Mouse (Mus musculus): Measurements from ENCODE around the gene Gtf2a1. TPM values are rescaled to one million over a fixed set of nuclear protein-coding genes. Genes with fewer than 3 reads are reported as not detected.

Gtf2a1 gene
- total RNA-seq (2014; rRNA removed) = 19.1 and 25.2 TPM in 2 replicates
- polyA plus RNA-seq (2012; rRNA removed) = 8.7 and 9.7 TPM in 2 replicates

- Histone ChIP-seq H3K9ac (ENCODE audit: low read depth, low read length) (peak within 1 kb of the TSS; percentile 98), H3K27me3 (ENCODE audit: control insufficient read depth, insufficient read depth, low read length) (no peaks in the 10 kb centered on the region), H3K4me1 (ENCODE audit: control insufficient read depth, insufficient read depth, low read length) (peaks cover 4% of the 10 kb centered on the region), H3K27ac (replicated peaks; ENCODE audit: insufficient read depth, low read depth, low read length) (peak within 1 kb of the TSS; percentile 98), H3K36me3 (ENCODE audit: control insufficient read depth, insufficient read depth, low read length) (peaks cover 3% of the 10 kb centered on the region; the same call in 1 of the 2 replicates), H3K4me3 (ENCODE audit: insufficient read depth, low read depth, low read length) (peak within 1 kb of the TSS; percentile 95), H3K79me2 (ENCODE audit: control insufficient read depth, insufficient read depth, low read length) (no peaks in the 10 kb centered on the region; the same call in 1 of the 2 replicates)
- TF ChIP-seq POLR2A (IDR thresholded peaks at IDR 0.05; ENCODE audit: extremely low read depth, insufficient read depth, low read length) (peak; percentile 100), CTCF (IDR thresholded peaks at IDR 0.05; ENCODE audit: low read depth, low read length) (no peak)
- DNase-seq (ENCODE audit: extremely low read depth, low read depth, low spot score) = peak; percentile 92
- WGBS = under 1% methylated on average over 77 of the region's 99 CpGs
Observed at GRCm38 (mm10) chr12:91589847-91590690, at the start of gene Gtf2a1. Gene Gtf2a1, minus strand, starts transcription at chr12:91590487.

GRCm38 (mm10) chr12:91638351-91638750, 48.1 kb upstream of the Gtf2a1 start:
- H3K9ac ChIP-seq (ENCODE audit: low read depth, low read length) = no peak overlapping the region
- no peak overlapping the region for H3K4me3 ChIP-seq (ENCODE audit: insufficient read depth, low read depth, low read length)
- 0 out of 2 replicates have a peak overlapping the region, but pooled peaks have one; percentile 11 for H3K27ac ChIP-seq (replicated peaks; ENCODE audit: insufficient read depth, low read depth, low read length)
- peaks cover 8% of the 10 kb centered on the region for H3K4me1 ChIP-seq (ENCODE audit: control insufficient read depth, insufficient read depth, low read length)
- H3K36me3 ChIP-seq (ENCODE audit: control insufficient read depth, insufficient read depth, low read length) = no peaks in the 10 kb centered on the region
- peak; percentile 87 for DNase-seq (ENCODE audit: extremely low read depth, low read depth, low spot score)
- WGBS = 31% methylated on average over 3 of the region's 3 CpGs
- TF ChIP-seq POLR2A (IDR thresholded peaks at IDR 0.05; ENCODE audit: extremely low read depth, insufficient read depth, low read length) = no peak
- no peak for TF ChIP-seq CTCF (IDR thresholded peaks at IDR 0.05; ENCODE audit: low read depth, low read length)
- H3K27me3 ChIP-seq (ENCODE audit: control insufficient read depth, insufficient read depth, low read length) = no peaks in the 10 kb centered on the region
- no peaks in the 10 kb centered on the region for H3K79me2 ChIP-seq (ENCODE audit: control insufficient read depth, insufficient read depth, low read length)

GRCm38 (mm10) chr12:91637136-91637909, 47.0 kb upstream of the Gtf2a1 start:
- Histone ChIP-seq H3K36me3 (ENCODE audit: control insufficient read depth, insufficient read depth, low read length) (no peaks in the 10 kb centered on the region), H3K79me2 (ENCODE audit: control insufficient read depth, insufficient read depth, low read length) (no peaks in the 10 kb centered on the region), H3K27me3 (ENCODE audit: control insufficient read depth, insufficient read depth, low read length) (no peaks in the 10 kb centered on the region), H3K4me1 (ENCODE audit: control insufficient read depth, insufficient read depth, low read length) (peaks cover 8% of the 10 kb centered on the region), H3K27ac (replicated peaks; ENCODE audit: insufficient read depth, low read depth, low read length) (peak overlapping the region; percentile 10; the same call in 1 of the 2 replicates), H3K9ac (ENCODE audit: low read depth, low read length) (no peak overlapping the region), H3K4me3 (ENCODE audit: insufficient read depth, low read depth, low read length) (no peak overlapping the region)
- 74% methylated on average over 12 of the region's 12 CpGs for WGBS
- peak; percentile 42 for DNase-seq (ENCODE audit: extremely low read depth, low read depth, low spot score)
- no peak for TF ChIP-seq POLR2A (IDR thresholded peaks at IDR 0.05; ENCODE audit: extremely low read depth, insufficient read depth, low read length)
- no peak for TF ChIP-seq CTCF (IDR thresholded peaks at IDR 0.05; ENCODE audit: low read depth, low read length)

- no peaks in the 10 kb centered on the region for H3K79me2 ChIP-seq (ENCODE audit: control insufficient read depth, insufficient read depth, low read length)
- TF ChIP-seq POLR2A (IDR thresholded peaks at IDR 0.05; ENCODE audit: extremely low read depth, insufficient read depth, low read length) (no peak), CTCF (IDR thresholded peaks at IDR 0.05; ENCODE audit: low read depth, low read length) (no peak)
- WGBS = 83% methylated on average over 5 of the region's 5 CpGs
Observed at GRCm38 (mm10) chr12:91626482-91626881, 36.2 kb upstream of the Gtf2a1 start.

GRCm38 (mm10) chr12:91625013-91625412, 34.7 kb upstream of the Gtf2a1 start:
- 69% methylated on average over 1 of the region's 1 CpGs for WGBS
- Histone ChIP-seq H3K36me3 (ENCODE audit: control insufficient read depth, insufficient read depth, low read length) (no peaks in the 10 kb centered on the region), H3K9ac (ENCODE audit: low read depth, low read length) (no peak overlapping the region), H3K4me3 (ENCODE audit: insufficient read depth, low read depth, low read length) (no peak overlapping the region), H3K4me1 (ENCODE audit: control insufficient read depth, insufficient read depth, low read length) (no peaks in the 10 kb centered on the region), H3K27ac (replicated peaks; ENCODE audit: insufficient read depth, low read depth, low read length) (no peak overlapping the region), H3K79me2 (ENCODE audit: control insufficient read depth, insufficient read depth, low read length) (no peaks in the 10 kb centered on the region), H3K27me3 (ENCODE audit: control insufficient read depth, insufficient read depth, low read length) (no peaks in the 10 kb centered on the region)
- peak; percentile 38 for DNase-seq (ENCODE audit: extremely low read depth, low read depth, low spot score)
- TF ChIP-seq CTCF (IDR thresholded peaks at IDR 0.05; ENCODE audit: low read depth, low read length) = peak; percentile 70
- no peak for TF ChIP-seq POLR2A (IDR thresholded peaks at IDR 0.05; ENCODE audit: extremely low read depth, insufficient read depth, low read length)

More at GRCm38 (mm10) chr12:91626482-91626881, 36.2 kb upstream of the Gtf2a1 start:
- H3K36me3 ChIP-seq (ENCODE audit: control insufficient read depth, insufficient read depth, low read length) = no peaks in the 10 kb centered on the region
- H3K27ac ChIP-seq (replicated peaks; ENCODE audit: insufficient read depth, low read depth, low read length) = no peak overlapping the region
- no peak overlapping the region for H3K4me3 ChIP-seq (ENCODE audit: insufficient read depth, low read depth, low read length)
- H3K4me1 ChIP-seq (ENCODE audit: control insufficient read depth, insufficient read depth, low read length) = no peaks in the 10 kb centered on the region
- no peak for DNase-seq (ENCODE audit: extremely low read depth, low read depth, low spot score)
- no peak overlapping the region for H3K9ac ChIP-seq (ENCODE audit: low read depth, low read length)
- H3K27me3 ChIP-seq (ENCODE audit: control insufficient read depth, insufficient read depth, low read length) = no peaks in the 10 kb centered on the region
